Mouse (Mus musculus) mammary gland, adult 2 months (tissue): ENCODE data around the gene Ercc5. TPM values are rescaled to one million over a fixed set of nuclear protein-coding genes. Genes with fewer than 3 reads are reported as not detected.

Experiments used
- polyA plus RNA-seq: library from polyadenylated mRNA; depleted of rRNA; stranded (reverse); fragments of >200 nt; gene quantifications from 2 replicates; pipeline ENCODE4 v1.2.3, GENCODE M21; 2012; ENCODE audit warnings: low replicate concordance; rRNA removed

The Ercc5 gene
- 3.5 and 5.0 TPM in 2 replicates for polyA plus RNA-seq

GRCm38 (mm10) chr1:44147563-44148381, at the start of gene Ercc5:
Gene Ercc5 (plus strand): TSS chr1:44147744.

GRCm38 (mm10) chr1:44102259-44102717, 45.3 kb upstream of the Ercc5 start, which contains the start of gene Tex30:
Gene Tex30 (minus strand): TSS chr1:44102441.

DNA sequence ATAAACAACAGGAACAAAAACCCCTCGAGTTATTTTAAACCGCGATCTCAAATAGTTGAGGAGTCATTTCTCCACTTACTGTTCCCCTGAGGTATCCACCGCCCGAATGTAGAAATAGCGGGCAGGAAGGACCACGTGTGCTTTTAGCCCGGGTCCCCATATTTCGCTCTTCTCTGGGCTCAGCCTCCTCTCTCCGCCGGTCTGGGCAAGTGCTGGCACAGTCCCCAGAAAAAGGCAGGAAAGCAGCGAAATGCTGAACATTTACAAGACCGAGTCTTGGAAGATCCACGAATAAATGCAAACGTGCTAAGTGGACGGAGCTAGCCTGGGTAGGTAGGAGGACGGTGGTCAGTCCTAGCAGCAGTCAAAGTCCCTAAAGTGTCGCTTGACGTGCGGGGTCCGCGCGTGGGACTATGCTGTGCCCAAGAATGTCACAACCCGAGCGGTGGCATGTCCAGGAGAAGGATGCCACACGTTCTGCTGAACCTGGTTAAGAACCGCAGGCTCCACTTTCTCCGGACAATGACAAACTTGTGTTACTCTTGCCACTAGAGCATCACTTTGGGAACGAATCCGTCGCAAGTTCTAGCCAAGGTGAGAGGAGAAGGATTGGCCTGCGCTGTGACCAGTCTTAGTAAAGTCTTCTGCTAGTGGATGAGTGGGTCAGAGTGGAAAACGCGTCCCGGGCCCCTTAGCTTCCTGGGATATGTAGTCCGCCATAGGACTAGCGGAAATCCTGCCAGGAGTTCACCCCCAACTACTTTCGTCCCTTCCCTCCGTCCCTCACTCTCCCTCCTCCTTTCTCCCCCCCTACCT, 29.1 kb upstream of the Ercc5 start, which contains the start of the genes Kdelc1 and Bivm:
Gene Kdelc1, minus strand, starts transcription at position 570 of the 816 bp plus-strand sequence.
Gene Bivm, plus strand, starts transcription at position 719 of the 816 bp plus-strand sequence.

GRCm38 (mm10) chr1:44218876-44219275, 71.3 kb downstream of the Ercc5 start, which contains the start of gene Mettl21e:
Gene Mettl21e (minus strand): TSS chr1:44218961.

Other genes starting within 250 kb of the Ercc5 start
- gene Tpp2, start 214.1 kb upstream of the Ercc5 start, polyA plus RNA-seq = 5.3 and 10.9 TPM in 2 replicates
- gene Mettl21c, start 127.7 kb upstream of the Ercc5 start, polyA plus RNA-seq = 5.8 TPM in 1 of 2 replicates, not detected in the other
- gene Gm8251, start 85.8 kb upstream of the Ercc5 start, polyA plus RNA-seq = not detected in 2 replicates
- 2.7 and 4.6 TPM in 2 replicates for gene Tex30, start 45.3 kb upstream of the Ercc5 start, polyA plus RNA-seq
- gene Kdelc1, start 28.9 kb upstream of the Ercc5 start, polyA plus RNA-seq = 10.1 and 12.2 TPM in 2 replicates
- gene Bivm, start 28.8 kb upstream of the Ercc5 start, polyA plus RNA-seq = 4.8 and 7.1 TPM in 2 replicates
- 0.20 TPM in 1 of 2 replicates, not detected in the other for gene Mettl21e, start 71.2 kb downstream of the Ercc5 start, polyA plus RNA-seq